Mouse (Mus musculus) activated CD4-positive, CD25-positive, alpha-beta regulatory T cell, adult 4 months (primary cell): Measurements from ENCODE around the gene Ddx3x. TPM values are rescaled to one million over a fixed set of nuclear protein-coding genes. Genes with fewer than 3 reads are reported as not detected.
"Not testable (repeated sequence)": the region's sequence is repeated elsewhere in the genome, so short reads cannot be mapped to it uniquely, and the experiment has no call there.

Experiments
- ATAC-seq: one replicate; pipeline ENCODE4 v1.8.0; 2017
- polyA plus RNA-seq, 2 experiments: library from polyadenylated mRNA; unstranded; fragments of 100-300 nt; shearing (Covaris generic); gene quantifications; one replicate each; pipeline ENCODE4 v1.2.1; 2017

Gene Ddx3x
- polyA plus RNA-seq, 2 experiments from 2014 or later = 33.9 to 42.2 TPM

DNA sequence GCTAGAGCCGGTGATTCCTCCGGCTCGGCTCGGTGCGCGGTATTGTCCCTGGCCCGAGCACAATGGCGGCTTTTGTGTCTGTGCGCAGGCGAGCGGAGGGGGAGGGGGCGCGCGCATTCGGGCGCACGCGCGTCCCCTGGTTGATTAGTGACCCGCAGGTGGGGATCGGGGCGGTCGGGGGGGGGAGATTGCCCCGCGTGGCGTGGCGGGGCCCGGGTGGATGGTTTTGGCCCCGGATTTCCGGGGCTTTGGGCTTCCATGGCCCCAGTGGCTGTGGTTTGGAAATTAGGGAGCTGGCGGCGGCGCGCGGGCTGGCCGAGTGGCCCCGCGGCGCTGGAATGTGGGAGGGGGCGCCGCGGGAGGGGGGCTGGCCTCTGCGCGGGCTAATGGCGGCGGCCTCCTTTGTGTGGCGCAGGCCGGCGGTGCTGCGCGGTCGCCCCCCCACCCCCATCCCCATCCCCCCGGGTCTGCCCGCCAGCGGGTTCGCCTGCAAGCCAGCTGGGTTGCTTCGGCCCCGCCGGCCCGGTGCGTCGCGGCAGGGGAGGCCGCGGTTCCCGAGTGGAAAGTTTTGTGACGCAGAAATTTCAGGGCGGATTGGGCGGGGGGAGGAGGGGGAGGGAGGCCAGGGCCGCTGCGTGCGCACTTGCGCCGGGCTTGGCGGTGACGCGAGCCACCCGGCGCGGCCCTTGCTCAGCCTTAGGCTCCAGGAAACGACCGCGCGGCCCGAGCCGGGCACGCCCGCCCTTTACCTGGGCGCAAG, 739 bp downstream of the Ddx3x start:
- ATAC-seq = peak; percentile 31

DNA sequence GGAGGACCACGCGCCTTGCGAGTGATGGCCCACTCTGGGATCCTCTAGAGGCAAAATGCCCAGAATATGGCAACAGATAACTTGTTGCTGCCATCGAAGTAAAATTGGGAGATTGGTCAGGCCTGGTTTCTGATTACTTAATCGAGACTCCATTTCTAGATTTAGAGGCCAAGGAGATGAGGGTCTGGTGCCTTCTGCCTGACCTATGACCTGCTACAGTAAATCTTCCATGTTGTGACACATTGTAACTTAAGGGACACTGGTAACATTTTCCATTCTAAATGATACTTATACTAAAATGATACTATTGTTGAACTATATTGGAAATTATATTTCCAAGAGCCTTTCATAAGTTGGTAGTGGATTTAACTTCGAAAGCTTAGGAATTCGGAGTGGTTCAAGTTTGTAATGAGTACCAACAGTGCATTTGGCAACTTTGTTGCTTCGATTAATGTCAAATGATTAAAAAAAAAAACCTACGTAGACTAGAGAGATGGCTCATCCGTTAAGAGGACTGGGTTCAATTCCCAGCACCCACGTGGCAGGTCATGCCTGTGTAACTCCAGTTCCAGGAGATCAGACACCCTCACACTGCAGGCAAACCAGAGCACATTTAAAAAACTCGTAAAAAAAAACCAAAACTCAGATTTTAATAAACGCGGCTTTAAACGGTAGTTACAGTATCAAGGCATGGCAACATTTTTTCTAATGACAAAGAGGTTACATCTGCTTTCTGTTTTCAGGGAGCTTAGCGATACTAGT, 1.5 kb downstream of the Ddx3x start:
- ATAC-seq = no peak

DNA sequence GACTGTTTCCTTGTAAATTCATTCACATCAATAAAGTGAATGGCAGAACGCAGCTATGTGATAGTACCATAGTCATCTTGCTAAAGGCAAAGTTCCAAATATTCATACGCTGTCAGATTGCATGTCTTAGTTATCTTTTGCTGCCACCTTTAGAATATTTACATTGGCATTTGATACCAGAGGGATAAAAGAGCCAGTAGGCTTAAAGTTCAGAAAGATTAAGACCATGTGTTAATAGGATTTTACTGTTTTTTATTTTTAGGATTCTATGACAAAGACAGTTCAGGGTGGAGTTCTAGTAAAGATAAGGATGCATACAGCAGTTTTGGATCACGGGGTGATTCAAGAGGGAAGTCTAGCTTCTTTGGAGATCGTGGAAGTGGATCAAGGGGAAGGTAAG, 5.0 kb downstream of the Ddx3x start:
- ATAC-seq = no peak

DNA sequence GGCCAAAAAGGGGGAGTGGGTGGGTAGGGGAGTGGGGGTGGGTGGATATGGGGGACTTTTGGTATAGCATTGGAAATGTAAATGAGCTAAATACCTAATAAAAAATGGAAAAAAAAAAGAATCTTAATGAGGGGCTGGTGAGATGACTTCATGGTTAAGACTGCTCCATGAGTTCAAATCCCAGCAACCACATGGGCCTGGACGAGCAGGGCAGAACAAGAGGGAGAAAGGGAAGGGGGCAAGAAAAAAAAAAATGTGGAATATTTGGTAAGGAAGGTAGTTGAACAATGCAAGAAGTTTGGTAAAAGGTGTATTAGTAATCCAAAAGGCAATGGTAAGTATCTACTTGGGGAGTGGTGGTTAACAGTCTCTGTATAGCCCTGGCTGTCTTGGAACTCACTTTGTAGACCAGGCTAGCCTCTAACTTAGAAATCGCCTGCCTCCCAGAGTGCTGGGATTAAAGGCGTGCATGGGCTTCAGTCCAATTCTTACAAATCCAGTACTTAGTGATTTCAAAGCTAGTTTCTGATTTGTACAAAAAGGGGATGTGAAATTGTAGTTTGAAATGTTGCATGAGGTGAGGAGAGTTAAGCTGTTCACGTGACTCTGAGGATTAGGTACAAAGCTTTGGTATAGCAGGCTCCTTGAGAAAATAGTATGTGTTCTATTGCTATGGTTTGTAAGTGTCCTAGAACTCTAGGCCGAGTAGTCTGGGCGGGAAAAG, 13.9 kb downstream of the Ddx3x start:
- ATAC-seq = no peak

DNA sequence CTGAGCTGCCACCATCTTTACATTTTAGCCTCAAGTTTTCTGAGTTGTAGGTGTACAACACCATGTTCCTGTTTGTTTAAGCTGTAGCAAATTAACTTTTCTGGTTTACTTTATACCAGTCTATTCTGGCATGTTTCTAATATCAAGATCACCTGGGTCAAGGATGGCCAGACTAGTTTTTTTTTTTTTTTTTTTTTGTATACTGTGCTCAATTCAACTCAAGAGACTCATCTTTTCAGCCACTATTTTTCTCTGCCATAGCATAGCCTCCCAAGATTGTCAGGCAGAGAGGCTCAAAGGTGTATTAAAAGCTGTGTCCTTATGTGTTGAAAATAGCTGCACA, 14.4 kb downstream of the Ddx3x start:
- no peak for ATAC-seq

DNA sequence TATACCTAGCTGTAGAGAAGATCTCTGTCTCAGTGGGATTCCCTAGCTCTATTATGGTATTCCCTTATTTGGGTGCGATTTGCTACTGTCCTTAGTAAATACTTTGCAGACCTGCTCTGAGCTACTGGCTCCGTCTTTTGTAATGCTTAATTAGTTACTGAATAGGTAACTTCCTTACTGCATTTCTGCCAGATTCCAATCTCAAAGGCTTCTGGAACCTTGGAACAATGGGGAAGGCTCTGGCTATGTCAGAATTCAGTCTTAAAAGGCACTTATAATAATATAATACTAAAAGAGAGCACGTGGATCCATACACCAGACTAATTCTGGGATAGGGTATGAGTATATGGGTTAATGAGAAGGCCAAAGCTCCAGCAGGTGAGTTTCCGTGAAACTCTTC, 15.5 kb downstream of the Ddx3x start:
- not testable (repeated sequence) for ATAC-seq

DNA sequence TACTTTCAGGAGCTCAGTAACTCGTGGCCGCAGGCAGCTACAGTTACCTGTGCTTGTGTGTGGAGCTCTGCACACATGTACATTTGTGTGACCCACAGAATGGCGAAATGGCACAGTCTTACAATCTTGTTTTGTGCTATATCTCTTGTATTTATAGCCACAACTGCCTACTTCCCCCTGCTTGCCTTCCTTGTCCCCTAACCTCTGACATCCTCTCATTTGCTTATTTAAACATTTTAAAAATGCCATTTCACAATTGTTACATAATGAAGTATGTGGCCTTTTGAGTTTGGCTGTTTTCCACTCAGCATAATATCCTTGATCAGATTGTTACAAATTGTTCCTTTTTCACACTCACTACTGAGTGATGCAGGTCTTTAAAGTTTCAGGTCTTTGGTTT, 25.4 kb downstream of the Ddx3x start:
- ATAC-seq = no peak

DNA sequence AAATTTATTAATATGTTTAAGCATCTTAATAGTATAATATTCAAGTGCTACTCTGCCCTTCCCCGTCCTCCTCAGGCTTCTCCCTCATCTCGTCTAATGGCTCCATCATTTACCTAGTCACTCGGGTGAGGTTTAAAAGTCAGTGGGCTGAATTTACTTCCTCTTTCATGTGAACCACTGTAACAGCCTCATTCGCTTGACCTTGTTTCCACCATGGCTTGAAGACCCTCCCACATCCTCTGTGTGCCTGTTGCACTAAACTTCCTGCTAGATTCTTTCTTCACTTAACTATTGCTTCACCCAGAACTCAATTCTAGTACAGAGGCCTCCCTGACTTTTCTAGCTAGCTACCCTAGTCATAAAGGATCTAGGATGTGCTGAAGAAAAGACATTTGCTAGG, 30.6 kb downstream of the Ddx3x start:
- ATAC-seq = peak; percentile 54

DNA sequence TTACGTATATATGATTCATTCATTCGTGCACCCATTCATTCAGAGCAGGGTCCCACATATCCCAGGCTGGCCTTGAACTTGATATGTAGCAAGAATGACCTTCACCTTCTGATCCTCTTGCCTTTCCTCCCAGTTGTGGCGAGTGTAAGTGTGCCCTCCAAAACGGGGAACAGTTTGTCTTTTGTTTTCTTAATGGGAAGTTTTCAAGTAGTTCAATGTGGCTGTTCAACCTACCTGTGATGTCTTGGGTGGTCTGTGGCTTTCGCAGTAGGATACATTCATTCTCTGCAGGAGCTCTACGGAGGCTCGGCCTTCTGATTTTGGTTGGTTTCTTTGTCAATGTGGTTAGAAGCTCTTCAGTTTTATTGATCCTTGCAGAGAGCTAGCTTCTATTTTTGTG, 48.8 kb downstream of the Ddx3x start:
- no peak for ATAC-seq

Other genes with a start within 250 kb of the Ddx3x start
- gene Usp9x, start 209.5 kb upstream of the Ddx3x start, polyA plus RNA-seq = 10 to 100 TPM; 27.6 to 31.0 TPM
- not detected for gene Nyx, start 185.1 kb downstream of the Ddx3x start, polyA plus RNA-seq